Mouse (Mus musculus) cerebral cortex, adult 2 months (tissue): ENCODE data around the gene Adra1d.

Experiments
- WGBS: fragments of 180-500 bp; shearing (Covaris S2); methylation state at CpG from one replicate; pipeline ENCODE4 v1.1.7; 2018; 5-methylcytosine and 5-hydroxymethylcytosine counted together

The Adra1d gene

DNA sequence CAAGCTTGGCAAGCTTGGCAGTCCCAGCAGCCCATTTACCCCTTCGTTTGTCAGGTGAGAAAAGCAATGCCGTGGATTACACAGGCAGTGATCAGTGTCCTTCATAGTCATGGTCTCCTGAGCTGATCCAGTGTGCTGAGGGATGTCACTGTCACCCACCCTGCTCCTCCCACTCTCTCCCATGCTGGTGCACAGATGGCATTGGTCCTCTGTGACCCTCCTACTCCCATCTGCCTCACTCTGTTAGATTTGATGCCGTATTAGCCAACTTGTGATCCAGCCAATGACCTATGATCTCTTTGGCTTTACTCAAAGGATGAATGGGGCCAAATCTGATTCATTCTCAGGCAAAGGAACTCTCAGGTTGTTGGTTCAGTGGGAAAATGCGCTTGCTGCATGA lies 20.4 kb downstream of the Adra1d start:
- WGBS = 53% methylated on average over 4 of the region's 4 CpGs

DNA sequence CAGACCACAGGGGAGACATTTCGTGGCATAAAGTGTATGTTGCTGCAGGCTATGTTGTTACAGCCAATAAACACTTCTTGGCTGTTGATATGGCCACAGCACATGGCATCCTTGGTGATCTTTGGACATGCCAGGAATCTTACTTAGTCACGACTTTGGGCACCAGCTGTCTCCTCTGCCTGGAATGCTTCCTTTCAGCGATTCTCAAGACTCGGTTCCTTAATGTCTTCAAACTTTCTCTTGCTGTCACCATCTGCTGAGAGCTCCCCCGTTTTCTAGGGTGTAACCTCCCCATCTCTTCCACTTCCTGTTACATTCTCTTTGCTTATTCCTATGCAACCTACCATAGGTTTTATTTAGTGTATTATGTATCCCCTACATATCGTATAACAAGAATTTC lies 22.3 kb downstream of the Adra1d start:
- WGBS = 64% methylated on average over 6 of the region's 6 CpGs

DNA sequence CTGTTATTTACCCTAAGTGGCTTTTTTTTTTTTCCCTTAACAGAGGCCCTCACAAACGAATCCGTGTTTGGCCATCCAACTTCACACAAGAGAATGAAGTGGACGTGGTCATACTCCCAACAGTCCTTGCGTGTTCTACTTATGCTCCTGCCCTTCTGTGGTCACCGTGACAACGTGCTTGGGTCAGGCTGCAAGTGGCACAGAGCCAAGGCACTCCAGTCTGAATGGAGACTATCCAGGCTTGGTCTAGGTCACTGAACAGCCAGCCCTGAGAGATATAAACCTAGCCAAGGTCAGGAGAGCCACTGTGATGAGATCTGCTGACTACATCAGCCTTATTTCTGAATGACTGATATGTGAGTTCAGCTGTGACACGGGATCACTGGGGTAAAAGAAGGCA lies 23.7 kb downstream of the Adra1d start:
- WGBS = 68% methylated on average over 7 of the region's 7 CpGs

DNA sequence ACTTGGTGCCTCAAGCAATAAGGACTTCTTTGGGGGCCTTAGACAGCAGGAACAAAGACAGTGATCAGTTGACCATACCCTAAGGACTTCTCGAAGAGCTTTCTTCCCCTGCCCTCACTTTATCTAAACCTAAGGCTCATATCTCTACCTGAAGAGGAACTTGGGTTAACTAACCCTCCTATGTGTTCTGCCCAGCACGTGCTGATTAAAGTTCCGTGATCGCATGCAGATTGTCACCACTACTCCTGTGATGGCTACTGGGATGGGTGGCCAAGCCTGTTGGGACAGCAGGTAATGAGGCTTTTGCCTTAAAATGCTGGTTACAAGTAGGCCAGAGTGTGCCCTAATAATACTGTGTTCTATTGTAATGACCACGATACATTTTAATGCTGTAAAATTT lies 26.9 kb downstream of the Adra1d start:
- WGBS = 97% methylated on average over 5 of the region's 5 CpGs

DNA sequence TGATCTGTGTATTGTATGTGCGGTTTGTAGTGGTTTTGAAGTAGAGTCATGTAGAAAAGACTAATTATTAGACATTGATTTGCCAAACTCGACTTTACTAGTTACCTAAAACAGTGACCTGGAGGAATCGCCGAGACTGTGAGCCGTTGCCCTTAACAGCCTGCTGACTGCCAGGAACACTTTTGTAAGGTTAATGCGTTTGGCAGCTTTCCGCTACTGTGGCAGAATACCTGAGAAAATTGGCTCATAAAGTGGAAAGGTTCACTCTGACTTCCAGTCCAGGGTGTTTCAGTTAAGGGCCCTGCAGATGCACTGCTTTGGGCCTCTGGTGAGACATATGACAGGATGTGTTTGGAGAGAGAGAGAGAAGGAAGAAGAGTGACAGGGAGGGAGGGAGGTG lies 30.8 kb downstream of the Adra1d start:
- WGBS = 86% methylated on average over 7 of the region's 7 CpGs

DNA sequence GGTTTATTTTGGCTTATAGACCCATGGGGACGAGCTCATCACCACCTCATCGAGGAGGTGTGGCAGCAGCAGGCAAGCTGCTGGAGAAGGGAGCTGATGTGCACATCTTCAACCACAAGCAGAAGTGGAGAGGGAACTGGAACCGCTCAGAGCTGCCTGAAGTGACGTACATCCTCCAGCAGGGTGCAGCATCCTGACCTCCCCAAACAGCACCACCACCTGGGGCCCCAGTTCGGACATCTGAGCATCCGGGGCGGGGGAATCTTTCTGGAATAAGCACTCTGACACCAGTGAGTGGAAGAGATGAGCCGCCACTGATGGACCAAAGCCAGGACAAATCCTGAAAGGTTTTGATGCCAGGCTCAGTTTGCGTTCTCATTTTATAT lies 31.5 kb downstream of the Adra1d start:
- 15% methylated on average over 9 of the region's 9 CpGs for WGBS

DNA sequence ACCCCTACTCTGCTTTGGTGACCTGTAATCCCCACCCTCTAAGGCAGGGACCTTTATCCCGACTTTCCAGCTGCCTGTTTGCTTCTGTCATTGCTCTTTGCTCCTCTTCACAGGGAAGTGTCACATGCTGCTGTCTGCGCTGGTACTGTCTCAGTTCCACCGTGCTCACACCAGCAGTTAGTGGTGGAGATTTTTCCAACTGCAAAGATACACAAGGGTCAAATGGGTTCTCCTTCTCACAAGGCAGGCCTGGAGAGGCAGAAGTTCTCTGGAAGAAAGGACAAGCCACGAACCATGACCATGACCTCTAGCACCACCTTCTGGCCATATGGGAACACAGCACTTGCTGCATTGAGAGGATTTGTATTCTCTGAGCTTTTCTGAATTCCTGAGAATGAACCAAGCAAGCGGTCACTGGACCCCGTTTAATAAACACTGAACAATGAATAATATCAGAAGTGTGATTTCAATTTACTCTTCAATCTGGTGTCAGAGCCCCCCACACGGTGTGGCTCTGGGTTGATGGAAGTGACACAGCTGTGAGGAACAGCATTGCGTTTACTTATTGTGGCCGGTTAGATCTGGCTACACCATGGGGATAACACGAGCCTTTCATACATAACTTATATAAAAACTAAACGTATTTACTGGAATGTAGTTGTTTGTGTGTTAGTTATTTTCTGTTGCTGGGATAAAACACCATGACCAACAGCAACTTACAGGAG lies 32.0 kb downstream of the Adra1d start:
- WGBS = 33% methylated on average over 11 of the region's 11 CpGs

DNA sequence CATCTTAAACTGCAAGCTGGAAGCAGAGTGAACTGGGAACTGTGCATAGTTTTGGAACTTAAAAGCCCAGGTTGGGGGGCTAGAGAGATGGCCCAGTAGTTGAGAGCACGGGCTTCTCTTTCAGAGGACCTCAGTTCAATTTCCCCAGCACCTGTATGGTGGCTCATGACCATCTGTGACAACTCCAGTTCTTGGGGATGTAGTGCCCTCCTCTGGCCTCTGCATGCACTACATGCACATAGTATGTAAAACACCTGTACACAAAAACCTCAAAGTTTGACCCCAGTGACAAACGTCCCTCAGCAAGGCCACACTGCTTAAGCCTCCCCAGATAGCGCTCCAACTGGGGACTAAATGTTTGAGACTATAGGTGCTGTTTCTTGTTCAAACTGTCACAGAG lies 35.0 kb downstream of the Adra1d start:
- 66% methylated on average over 3 of the region's 3 CpGs for WGBS

DNA sequence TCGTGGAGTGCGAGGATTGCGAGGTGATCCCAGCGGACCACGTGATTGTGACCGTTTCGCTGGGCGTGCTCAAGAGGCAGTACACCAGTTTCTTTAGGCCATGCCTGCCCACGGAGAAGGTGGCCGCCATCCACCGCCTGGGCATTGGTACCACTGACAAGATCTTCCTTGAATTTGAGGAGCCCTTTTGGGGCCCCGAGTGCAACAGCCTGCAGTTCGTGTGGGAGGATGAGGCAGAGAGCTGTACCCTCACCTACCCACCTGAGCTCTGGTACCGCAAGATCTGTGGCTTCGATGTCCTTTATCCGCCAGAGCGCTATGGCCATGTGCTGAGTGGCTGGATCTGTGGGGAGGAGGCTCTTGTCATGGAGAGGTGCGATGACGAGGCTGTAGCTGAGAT lies 41.3 kb downstream of the Adra1d start:
- 97% methylated on average over 19 of the region's 19 CpGs for WGBS

DNA sequence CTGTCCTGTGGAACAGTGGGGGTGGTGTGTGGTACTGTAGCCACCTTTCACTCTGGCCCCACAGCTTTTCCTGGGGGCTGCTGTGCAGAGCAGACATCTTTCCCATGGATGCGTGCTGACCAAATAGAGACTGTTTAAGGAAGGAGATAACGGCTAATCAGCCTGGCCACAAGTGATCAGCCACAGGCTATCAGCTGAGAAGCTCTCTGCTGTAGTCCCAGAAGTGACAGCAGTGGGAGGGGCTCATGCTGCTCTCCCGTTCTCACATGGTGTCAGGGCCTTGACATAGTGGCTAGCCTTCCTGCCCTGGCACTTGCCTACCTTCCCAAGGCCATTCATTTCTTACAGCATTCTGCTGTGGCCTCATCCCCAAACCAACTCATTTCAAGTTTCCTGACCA lies 43.3 kb downstream of the Adra1d start:
- 70% methylated on average over 3 of the region's 3 CpGs for WGBS

DNA sequence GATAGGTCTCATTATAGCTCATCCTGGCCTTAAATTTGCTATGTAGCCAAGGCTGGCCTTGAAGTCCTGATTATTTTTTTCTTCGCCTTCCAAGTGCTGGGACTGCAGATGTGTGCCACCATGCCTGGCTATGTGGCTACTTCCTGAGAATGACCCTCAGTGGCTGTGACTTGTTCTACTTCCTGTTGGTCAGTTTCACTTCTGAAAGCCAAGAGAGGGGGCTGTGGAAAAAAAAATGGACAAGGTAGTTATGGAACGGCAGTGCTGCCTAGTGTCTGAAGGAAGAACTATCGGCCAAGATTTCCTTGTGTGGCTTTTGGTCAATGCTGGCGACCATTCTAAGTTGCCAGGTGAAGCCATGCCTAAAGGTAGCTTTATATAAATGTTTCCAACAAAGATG lies 44.5 kb downstream of the Adra1d start:
- WGBS = 87% methylated on average over 4 of the region's 4 CpGs

DNA sequence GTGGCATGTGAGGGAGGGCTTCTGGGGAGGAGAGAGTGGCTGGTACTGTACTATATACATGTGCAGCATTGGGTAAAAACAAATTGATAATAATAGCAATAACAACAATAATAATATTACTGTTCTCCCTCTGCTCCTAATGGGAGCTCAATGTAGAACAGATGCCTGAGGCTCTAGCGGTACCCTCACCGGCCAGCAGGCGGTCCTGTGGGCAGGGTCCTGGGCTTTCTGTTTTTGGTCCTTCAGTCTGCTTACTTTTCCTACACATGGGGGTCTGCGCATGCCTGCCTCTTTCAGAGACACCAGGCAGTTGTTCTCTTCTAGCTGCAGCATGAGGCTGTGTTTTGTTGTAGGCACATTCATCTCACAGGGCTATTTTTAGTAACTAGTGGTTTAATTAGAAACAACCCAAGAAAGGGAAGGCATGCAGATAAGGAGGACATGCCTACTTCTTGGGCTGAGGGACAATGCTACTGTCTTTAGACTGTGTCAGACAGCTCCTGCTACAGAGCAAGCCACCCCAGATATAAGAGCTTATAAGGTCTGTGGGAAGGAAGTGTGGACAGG lies 47.9 kb downstream of the Adra1d start:
- WGBS = 49% methylated on average over 4 of the region's 4 CpGs

DNA sequence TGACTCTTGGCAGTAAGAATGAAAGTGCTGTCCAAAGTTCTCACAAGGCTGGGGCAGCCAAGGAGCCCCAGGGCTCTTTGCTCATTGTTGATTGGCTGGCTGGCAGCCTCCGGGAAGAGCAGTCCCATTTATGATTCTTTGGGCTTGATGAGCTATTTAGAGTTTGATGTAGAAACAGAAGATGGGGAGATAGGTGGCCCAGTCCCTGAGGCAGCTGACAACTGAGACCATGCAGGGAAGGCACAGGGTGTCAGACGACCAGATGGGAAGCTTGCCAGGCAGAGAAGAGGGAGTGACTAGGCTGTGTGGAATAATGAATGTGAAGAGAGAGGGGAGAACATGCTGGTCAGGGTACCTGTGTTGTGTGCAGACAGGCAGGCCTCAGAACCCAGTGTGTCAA lies 48.6 kb downstream of the Adra1d start:
- WGBS = 18% methylated on average over 2 of the region's 2 CpGs

DNA sequence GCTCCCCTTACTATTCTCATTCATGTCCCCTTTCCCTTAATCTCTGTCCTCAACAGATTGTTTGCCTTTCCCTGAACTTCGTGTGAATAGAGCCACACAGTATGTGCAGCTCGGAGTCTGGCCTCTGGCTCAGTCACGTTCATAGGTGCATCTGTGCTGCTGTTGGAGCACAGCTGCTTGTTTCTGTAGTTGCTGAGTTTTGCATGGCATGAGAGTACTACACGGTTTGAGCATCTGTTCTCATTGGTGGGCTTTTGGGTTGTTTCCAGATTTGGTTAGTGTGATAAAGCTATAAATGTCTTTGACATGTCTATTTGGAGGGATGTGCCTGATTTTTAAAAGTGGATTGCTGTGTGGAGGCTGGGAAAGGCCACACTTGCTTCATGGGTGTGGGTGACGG lies 51.6 kb downstream of the Adra1d start:
- 40% methylated on average over 5 of the region's 5 CpGs for WGBS

DNA sequence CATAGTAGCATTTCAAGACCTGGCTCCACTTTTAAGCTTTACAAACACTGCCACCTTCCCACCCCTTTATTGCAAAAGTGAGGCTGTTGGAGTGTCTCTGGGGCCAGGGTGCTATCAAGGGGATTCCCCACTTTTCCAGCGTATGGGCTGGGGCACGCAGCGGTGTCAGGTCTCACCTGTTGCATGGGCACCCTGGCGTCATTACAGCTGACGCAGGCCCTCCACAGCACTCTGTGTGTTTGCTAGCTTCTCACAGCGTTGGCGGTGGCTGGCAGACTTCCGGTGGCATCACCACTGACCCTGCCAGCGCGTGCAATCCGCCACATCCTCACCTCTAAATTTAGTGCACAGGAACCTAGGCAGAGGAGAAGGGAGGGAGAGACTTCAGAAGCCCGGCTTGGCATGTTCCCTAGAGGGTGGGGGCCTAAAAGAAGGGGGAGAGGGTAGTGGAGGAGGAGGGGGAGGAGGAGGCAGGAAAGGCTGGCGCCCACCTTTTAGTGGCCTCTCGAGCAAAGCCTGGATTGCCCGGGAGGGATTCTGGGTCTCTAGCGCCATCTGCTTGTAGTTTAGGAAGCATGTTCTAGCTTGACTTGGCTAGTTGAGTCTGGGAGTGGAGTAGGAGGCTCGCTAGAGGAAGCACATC lies 52.3 kb downstream of the Adra1d start:
- WGBS = 12% methylated on average over 17 of the region's 17 CpGs

DNA sequence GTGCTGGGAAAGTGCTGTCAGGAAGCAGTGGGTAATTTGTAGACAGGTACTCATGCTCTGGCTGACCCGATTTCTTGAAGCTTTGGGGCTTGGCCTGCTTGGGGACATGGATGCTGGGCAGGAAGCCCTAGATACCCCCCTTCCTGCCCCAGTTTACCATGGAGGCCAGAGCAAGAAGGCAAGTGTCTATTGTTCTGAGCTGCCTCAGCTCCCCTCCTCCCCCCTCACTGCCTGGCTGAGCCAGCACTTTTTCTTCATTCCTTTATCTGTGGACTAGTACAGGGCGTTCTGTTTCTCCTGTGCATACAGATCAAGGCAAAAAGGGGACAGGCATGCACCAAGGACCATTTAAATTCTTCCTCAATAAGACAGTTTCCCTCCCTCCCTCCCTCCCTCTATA lies 53.6 kb downstream of the Adra1d start:
- WGBS = 49% methylated on average over 2 of the region's 2 CpGs

DNA sequence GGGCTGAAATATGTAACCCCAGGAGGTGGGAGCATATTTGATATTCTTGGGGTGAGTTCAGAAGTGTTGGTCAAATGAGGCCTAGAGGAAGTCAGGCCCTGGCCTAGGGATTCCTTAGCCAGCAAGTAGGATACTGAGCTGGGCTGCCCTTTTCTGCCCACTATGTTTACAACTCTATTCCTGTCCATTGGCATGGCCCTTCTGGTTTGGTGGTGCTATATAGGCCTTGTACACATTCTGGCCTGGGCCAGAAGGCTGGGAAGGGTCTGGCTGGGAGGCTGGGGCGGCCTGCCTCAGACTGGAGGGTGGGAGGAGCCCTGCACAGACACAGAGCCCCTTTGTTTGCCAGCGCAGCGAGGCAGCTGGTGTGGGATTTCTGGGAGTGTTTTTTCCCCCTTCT lies 55.7 kb downstream of the Adra1d start:
- WGBS = 50% methylated on average over 3 of the region's 3 CpGs

DNA sequence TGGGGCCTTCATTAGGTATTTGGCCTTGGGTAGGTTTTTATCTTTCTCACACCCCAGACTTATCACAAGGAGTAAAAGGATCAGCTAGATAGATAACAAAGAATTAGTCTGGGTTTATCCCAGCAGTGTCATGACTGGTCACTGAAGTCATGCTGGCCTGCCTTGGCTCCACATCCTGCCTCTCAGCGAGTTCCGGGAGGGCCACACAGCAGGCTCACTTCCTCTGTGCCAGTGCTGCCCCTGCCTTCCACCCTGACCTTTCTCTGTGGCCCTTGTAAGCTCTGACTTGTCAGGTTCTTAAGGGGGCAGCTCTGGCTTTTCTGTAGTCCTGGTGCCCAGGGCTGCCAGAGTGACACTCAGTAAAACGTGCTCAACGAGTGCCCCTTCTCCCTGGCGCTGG lies 59.5 kb downstream of the Adra1d start:
- 46% methylated on average over 5 of the region's 5 CpGs for WGBS

DNA sequence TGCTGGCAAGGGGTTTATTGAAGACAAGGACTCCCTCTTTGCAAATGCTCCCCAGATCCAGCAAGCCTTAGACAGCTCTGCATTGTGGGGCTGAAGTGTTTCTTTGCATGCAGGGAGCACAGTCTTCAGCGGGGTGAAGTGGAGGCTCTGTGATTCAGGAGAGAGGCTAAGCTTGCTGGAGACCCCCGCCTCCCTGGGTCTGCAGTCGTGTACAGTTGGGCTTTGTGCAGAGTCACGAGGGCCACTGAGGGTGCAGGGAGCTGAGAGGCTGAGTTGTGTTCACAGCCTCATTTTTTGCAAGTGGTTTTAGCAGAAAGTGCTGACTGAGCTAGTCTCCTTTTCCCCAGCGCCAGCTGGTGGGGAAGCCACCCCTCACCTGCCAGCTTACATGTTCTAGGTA lies 60.2 kb downstream of the Adra1d start:
- WGBS = 43% methylated on average over 5 of the region's 5 CpGs

DNA sequence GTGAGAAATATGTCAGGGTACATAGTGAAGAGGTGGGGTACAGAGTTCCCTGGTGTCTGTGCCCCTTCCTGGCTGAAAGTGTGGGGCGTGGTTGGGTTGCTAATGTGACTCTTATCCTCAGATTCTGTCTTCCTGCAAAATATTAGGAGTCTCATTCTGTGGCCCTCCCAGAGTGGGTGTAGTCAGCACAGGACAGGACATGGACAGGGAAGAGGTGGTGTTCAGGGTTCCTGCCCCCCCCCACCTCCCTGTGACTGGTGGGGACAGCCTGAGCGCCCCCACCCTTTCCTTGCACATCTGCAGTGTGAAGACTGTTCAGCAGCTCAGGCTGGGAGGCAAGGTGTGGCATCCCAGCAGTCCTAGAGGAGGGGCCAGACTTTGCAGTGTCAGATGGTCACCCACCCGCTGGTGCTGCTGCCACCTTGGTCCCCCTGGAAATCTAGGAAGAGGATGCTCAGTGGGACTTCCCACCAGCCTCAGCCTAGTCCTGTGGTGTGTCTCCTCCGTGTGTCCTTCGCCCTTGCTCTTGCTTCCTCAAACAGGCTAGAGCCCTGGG lies 62.7 kb downstream of the Adra1d start:
- WGBS = 79% methylated on average over 5 of the region's 5 CpGs

DNA sequence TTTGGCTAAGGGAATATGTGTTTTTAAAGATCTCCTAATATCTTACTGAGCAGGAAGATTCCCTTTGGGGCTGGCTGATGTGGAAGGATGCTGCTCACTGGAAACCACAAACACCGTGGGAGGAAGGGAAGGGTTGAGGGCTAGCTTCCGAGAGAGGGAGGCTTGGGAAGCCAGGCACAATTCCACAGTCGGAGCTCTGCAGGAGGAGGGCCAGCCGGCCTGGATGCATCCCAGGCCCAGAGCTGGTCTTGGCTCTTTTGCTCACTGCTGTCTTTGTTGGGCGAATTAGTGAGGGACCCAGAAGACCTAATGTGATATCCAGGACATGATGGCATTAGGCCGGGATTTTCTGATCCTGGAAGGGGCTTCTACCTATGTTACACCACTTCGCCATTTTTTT lies 63.9 kb downstream of the Adra1d start:
- WGBS = 48% methylated on average over 7 of the region's 7 CpGs

DNA sequence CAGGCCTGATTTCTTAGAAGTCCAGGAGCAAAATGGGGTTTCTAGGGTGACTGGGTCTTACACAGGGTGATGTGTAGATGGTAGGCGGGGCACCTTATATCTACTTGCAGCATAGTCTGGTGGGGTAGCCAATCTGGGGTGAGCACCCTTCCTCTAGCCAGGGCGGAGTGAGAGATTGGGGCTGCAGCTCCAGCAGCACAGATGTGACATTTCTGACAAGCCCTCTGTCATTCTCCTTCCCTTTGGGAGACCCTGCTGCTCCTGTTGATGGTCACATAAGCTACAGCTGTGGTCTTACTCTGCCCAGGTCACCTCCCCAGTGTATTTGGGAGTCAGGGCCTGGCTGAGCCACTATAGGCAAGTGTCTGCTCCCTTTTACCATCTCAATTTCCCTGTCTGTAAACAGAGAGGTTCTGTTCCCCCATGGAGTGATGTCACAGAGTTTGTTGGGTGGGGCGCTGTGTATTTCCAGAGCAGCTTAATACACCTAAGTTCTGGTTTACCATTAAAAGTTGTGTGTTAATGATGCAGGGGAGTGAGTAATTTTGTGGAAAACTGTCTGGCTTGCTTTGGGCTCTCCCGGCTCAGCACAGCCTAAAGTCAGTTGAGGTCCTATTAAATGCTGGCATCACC lies 64.7 kb downstream of the Adra1d start:
- WGBS = 91% methylated on average over 4 of the region's 4 CpGs
